Mouse (Mus musculus) forebrain, embryonic 14.5 days (tissue): ENCODE data around the gene CK137956. TPM values are rescaled to one million over a fixed set of nuclear protein-coding genes. Genes with fewer than 3 reads are reported as not detected.

Experiments used
- ATAC-seq: fragments of 200-750 bp; cut with Nextera tagmentation; 2 replicates; pipeline ENCODE4 v1.8.0; 2017; ENCODE audit warnings: mild to moderate bottlenecking, moderate library complexity
- DNase-seq: peaks from one replicate; pipeline ENCODE4 v3.0.0-alpha.2; 2015; ENCODE audit warnings: low spot score
- H3K27ac ChIP-seq: fragments of 300-500 bp; sonication (generic); 2 replicates; pipeline ENCODE4 v1.5.1; 2014; ENCODE audit warnings: low read depth, mild to moderate bottlenecking, control low read depth, low read length, moderate library complexity
- H3K27me3 ChIP-seq: fragments of 300-500 bp; sonication (generic); replicated peaks from 2 replicates; pipeline ENCODE4 v1.6.1; 2014; ENCODE audit warnings: low read length, control low read depth, mixed read lengths; ENCODE audit not compliant: control insufficient read depth, insufficient read depth
- H3K36me3 ChIP-seq: fragments of 300-500 bp; sonication (generic); 2 replicates; pipeline ENCODE4 v1.6.1; 2014; ENCODE audit warnings: low read length, control low read depth; ENCODE audit not compliant: control insufficient read depth, insufficient read depth
- H3K4me1 ChIP-seq: fragments of 300-500 bp; sonication (generic); 2 replicates; pipeline ENCODE4 v1.6.1; 2014; ENCODE audit warnings: antibody characterized with exemption, low read length, control low read depth; ENCODE audit not compliant: control insufficient read depth, insufficient read depth
- H3K4me2 ChIP-seq: fragments of 300-500 bp; sonication (generic); 2 replicates; pipeline ENCODE4 v1.6.1; 2014; ENCODE audit warnings: mild to moderate bottlenecking, control low read depth, low read length
- H3K4me3 ChIP-seq: fragments of 300-500 bp; sonication (generic); 2 replicates; pipeline ENCODE4 v1.5.1; 2014; ENCODE audit warnings: low read depth, low read length, control low read depth
- H3K9ac ChIP-seq: fragments of 300-500 bp; sonication (generic); 2 replicates; pipeline ENCODE4 v1.6.1; 2014; ENCODE audit warnings: mild to moderate bottlenecking, low read length, control low read depth, moderate library complexity
- H3K9me3 ChIP-seq: fragments of 300-500 bp; sonication (generic); replicated peaks from 2 replicates; pipeline ENCODE4 v1.6.1; 2016; ENCODE audit warnings: low read length, control low read depth, mixed read lengths; ENCODE audit not compliant: control insufficient read depth
- WGBS: fragments of 180-500 bp; shearing (Covaris S2); extraction: QIAGEN DNeasy Blood & Tissue Kit; methylation state at CpG from one replicate; pipeline ENCODE4 v1.1.7; 2014; 5-methylcytosine and 5-hydroxymethylcytosine counted together
- polyA plus RNA-seq: library from polyadenylated mRNA; unstranded; fragments of >200 nt; fragmentation: Nextera tagmentation; extraction: Ambion mirVana; gene quantifications from 2 replicates; pipeline ENCODE4 v1.2.1, GENCODE M21; 2014

CK137956 gene
- polyA plus RNA-seq, 1 experiment from 2014 or later: 0.50 TPM

- H3K9ac ChIP-seq: no peak overlapping the region
- no peaks in the 10 kb centered on the region for H3K36me3 ChIP-seq
- ATAC-seq: no peak
- no peaks in the 10 kb centered on the region for H3K27me3 ChIP-seq
- H3K27ac ChIP-seq: no peak overlapping the region
- WGBS: 54% methylated on average over 10 of the region's 10 CpGs
- no peaks in the 10 kb centered on the region for H3K4me1 ChIP-seq
- no peak overlapping the region for H3K4me2 ChIP-seq
- DNase-seq: no peak
- no peak overlapping the region for H3K4me3 ChIP-seq
- no peaks in the 10 kb centered on the region for H3K9me3 ChIP-seq
Measured at GRCm38 (mm10) chr4:127953006-127953710, 17.6 kb downstream of the CK137956 start.

- no peaks in the 10 kb centered on the region for H3K27me3 ChIP-seq
- ATAC-seq: no peak
- 84% methylated on average over 2 of the region's 2 CpGs for WGBS
Measured at GRCm38 (mm10) chr4:127947696-127948095, 23.1 kb downstream of the CK137956 start.

GRCm38 (mm10) chr4:127937474-127937873 is 33.3 kb downstream of the CK137956 start:
- Histone ChIP-seq H3K27ac (no peak overlapping the region), H3K9me3 (no peaks in the 10 kb centered on the region), H3K4me1 (no peaks in the 10 kb centered on the region), H3K36me3 (no peaks in the 10 kb centered on the region), H3K27me3 (no peaks in the 10 kb centered on the region), H3K9ac (no peak overlapping the region), H3K4me3 (no peak overlapping the region), H3K4me2 (no peak overlapping the region)
- DNase-seq (no peak), ATAC-seq (no peak)
- WGBS: 87% methylated on average over 7 of the region's 7 CpGs

More at GRCm38 (mm10) chr4:127947696-127948095, 23.1 kb downstream of the CK137956 start:
- Histone ChIP-seq H3K4me2 (no peak overlapping the region), H3K36me3 (no peaks in the 10 kb centered on the region), H3K27ac (no peak overlapping the region), H3K4me3 (no peak overlapping the region), H3K9ac (no peak overlapping the region), H3K9me3 (no peaks in the 10 kb centered on the region), H3K4me1 (no peaks in the 10 kb centered on the region)
- DNase-seq: no peak

GRCm38 (mm10) chr4:127935369-127935768 is 35.4 kb downstream of the CK137956 start:
- H3K36me3 ChIP-seq: no peaks in the 10 kb centered on the region
- no peak overlapping the region for H3K4me3 ChIP-seq
- no peak overlapping the region for H3K9ac ChIP-seq
- no peaks in the 10 kb centered on the region for H3K9me3 ChIP-seq
- DNase-seq (peak; percentile 46), ATAC-seq (no peak)
- H3K27ac ChIP-seq: no peak overlapping the region
- no peaks in the 10 kb centered on the region for H3K27me3 ChIP-seq
- H3K4me2 ChIP-seq: no peak overlapping the region
- no peaks in the 10 kb centered on the region for H3K4me1 ChIP-seq
- 60% methylated on average over 3 of the region's 3 CpGs for WGBS

- WGBS: 89% methylated on average over 7 of the region's 7 CpGs
- Histone ChIP-seq H3K9me3 (no peaks in the 10 kb centered on the region), H3K27ac (no peak overlapping the region), H3K4me2 (no peak overlapping the region), H3K27me3 (no peaks in the 10 kb centered on the region), H3K36me3 (no peaks in the 10 kb centered on the region), H3K9ac (no peak overlapping the region), H3K4me3 (no peak overlapping the region), H3K4me1 (no peaks in the 10 kb centered on the region)
- no peak for ATAC-seq
- no peak for DNase-seq
Measured at GRCm38 (mm10) chr4:127913551-127913950, 57.2 kb downstream of the CK137956 start.

GRCm38 (mm10) chr4:127907151-127907550 is 63.6 kb downstream of the CK137956 start:
- H3K27me3 ChIP-seq: no peaks in the 10 kb centered on the region
- 0 out of 2 replicates have a peak overlapping the region, but pooled peaks have one; percentile 14 for H3K27ac ChIP-seq
- ATAC-seq (no peak), DNase-seq (peak; percentile 59)
- no peak overlapping the region for H3K9ac ChIP-seq
- no peaks in the 10 kb centered on the region for H3K36me3 ChIP-seq
- WGBS: 57% methylated on average over 8 of the region's 8 CpGs
- no peak overlapping the region for H3K4me3 ChIP-seq
- no peaks in the 10 kb centered on the region for H3K9me3 ChIP-seq
- H3K4me1 ChIP-seq: no peaks in the 10 kb centered on the region
- no peak overlapping the region for H3K4me2 ChIP-seq

GRCm38 (mm10) chr4:127903954-127904353 is 66.8 kb downstream of the CK137956 start:
- H3K4me2 ChIP-seq: no peak overlapping the region
- WGBS: 72% methylated on average over 3 of the region's 3 CpGs

GRCm38 (mm10) chr4:127900893-127901456 is 69.8 kb downstream of the CK137956 start:
- H3K27me3 ChIP-seq: no peaks in the 10 kb centered on the region
- WGBS: 66% methylated on average over 7 of the region's 7 CpGs
- DNase-seq (peak; percentile 39), ATAC-seq (no peak)
- H3K9ac ChIP-seq: no peak overlapping the region
- no peak overlapping the region for H3K27ac ChIP-seq
- no peak overlapping the region for H3K4me3 ChIP-seq
- no peak overlapping the region for H3K4me2 ChIP-seq
- no peaks in the 10 kb centered on the region for H3K9me3 ChIP-seq
- H3K36me3 ChIP-seq: no peaks in the 10 kb centered on the region
- H3K4me1 ChIP-seq: no peaks in the 10 kb centered on the region

More at GRCm38 (mm10) chr4:127903954-127904353, 66.8 kb downstream of the CK137956 start:
- no peaks in the 10 kb centered on the region for H3K36me3 ChIP-seq
- DNase-seq: no peak
- H3K4me1 ChIP-seq: no peaks in the 10 kb centered on the region
- no peak overlapping the region for H3K4me3 ChIP-seq
- H3K9me3 ChIP-seq: no peaks in the 10 kb centered on the region
- no peak overlapping the region for H3K9ac ChIP-seq
- no peak overlapping the region for H3K27ac ChIP-seq
- no peaks in the 10 kb centered on the region for H3K27me3 ChIP-seq
- ATAC-seq: no peak

- DNase-seq (no peak), ATAC-seq (no peak)
- Histone ChIP-seq H3K9ac (no peak overlapping the region), H3K4me2 (no peak overlapping the region), H3K27me3 (no peaks in the 10 kb centered on the region), H3K27ac (no peak overlapping the region), H3K4me3 (no peak overlapping the region), H3K9me3 (peaks cover 4% of the 10 kb centered on the region; the same call in 1 of the 2 replicates), H3K36me3 (no peaks in the 10 kb centered on the region), H3K4me1 (no peaks in the 10 kb centered on the region)
- 90% methylated on average over 7 of the region's 7 CpGs for WGBS
Measured at GRCm38 (mm10) chr4:127889071-127889470, 81.7 kb downstream of the CK137956 start.
